Mouse (Mus musculus) lung, adult 2 months (tissue): ENCODE results near the gene Cyyr1.

Source experiments
- CTCF ChIP-seq: fragments of 200-500 bp; IDR thresholded peaks from 2 replicates; pipeline ENCODE4 v1.5.1; 2011; ENCODE audit warnings: mild to moderate bottlenecking, low read length, control low read depth; ENCODE audit not compliant: insufficient read depth
- POLR2A ChIP-seq: fragments of 200-500 bp; IDR thresholded peaks from 2 replicates; pipeline ENCODE4 v1.6.1; 2011; ENCODE audit warnings: low read depth, mild to moderate bottlenecking, control low read depth, low read length, borderline replicate concordance; ENCODE audit errors: extremely low read depth

GRCm38 (mm10) chr16:85538367-85538766 lies 14.8 kb downstream of the Cyyr1 start:
- no peak for TF ChIP-seq POLR2A
- TF ChIP-seq CTCF, result no peak
